Mouse (Mus musculus): ENCODE measurements at regions not wholly inside any gene's neighbourhood (a gene's known extent, or its start where the extent isn't known, plus 50 kb on each side); places are given as distances from the start of the nearest gene placed in this dataset.

DNA sequence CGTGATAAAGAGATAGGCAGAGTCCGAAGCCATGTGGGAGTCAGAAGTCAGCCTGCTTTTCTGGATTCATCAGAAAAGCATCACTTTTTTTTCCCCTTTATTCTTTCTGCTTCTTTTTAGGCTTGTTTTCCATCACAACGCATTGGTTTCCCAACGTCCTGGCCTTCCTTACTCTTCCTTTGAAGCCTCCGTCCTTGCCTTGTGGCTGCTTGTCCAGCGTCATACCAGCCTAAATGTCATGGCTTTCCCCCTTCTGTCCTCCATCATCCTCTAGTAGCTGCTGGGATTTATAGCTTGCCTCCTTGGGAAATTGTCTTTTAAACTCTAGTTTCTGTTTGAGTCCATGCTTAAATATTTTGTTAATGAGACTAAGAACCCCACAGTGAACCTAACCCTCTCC is 1136.0 kb upstream of the Gulo start:
- 89% methylated on average over 6 of the region's 6 CpGs for WGBS
- Histone ChIP-seq H3K27me3 (ENCODE audit: control insufficient read depth, insufficient read depth, low read length) (no peaks in the 10 kb centered on the region), H3K4me3 (ENCODE audit: low read depth, low read length) (no peak overlapping the region), H3K27ac (replicated peaks; ENCODE audit: low read depth, low read length) (no peak overlapping the region), H3K4me1 (ENCODE audit: control insufficient read depth, insufficient read depth, low read length) (no peaks in the 10 kb centered on the region), H3K4me2 (ENCODE audit: low read depth, low read length) (no peak overlapping the region), H3K36me3 (replicated peaks; ENCODE audit: control insufficient read depth, insufficient read depth, low read depth, low read length) (no peaks in the 10 kb centered on the region), H3K9ac (replicated peaks; ENCODE audit: low read length) (no peak overlapping the region), H3K9me3 (replicated peaks; ENCODE audit: control insufficient read depth, low read length) (no peaks in the 10 kb centered on the region)
- no peak for ATAC-seq (replicated peaks; ENCODE audit: insufficient number of reproducible peaks, low FRiP score, low TSS enrichment, low read depth)
- no peak for DNase-seq (ENCODE audit: low spot score)

DNA sequence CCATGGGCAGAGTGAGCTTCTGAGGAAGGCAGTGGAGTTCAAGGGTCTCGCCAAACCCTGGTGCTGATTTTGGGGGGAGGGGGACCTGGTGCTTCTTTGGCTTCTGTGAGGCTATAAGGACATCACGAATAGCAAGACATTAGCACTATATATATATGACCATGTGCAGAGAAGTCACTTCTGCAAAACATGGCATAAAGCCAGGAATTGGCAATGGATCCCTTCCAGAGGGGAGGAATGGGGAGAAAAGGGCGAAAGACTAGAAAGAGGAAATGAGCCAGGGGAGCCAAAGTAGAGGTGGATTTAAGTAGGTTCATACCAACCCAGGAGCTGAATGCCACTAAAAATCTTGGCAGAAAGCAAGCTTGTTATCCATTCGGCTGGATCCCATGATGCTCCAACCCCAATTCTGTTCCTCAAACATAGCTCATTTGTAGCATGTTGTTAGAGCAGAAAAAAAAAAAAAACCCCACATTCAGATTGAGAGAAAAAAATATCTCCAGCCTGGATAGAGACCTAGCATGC is 1135.5 kb upstream of the Gulo start:
- no peaks in the 10 kb centered on the region for H3K4me1 ChIP-seq (ENCODE audit: control insufficient read depth, insufficient read depth, low read length)
- WGBS: 89% methylated on average over 4 of the region's 4 CpGs
- no peak overlapping the region for H3K9ac ChIP-seq (replicated peaks; ENCODE audit: low read length)
- no peak overlapping the region for H3K4me2 ChIP-seq (ENCODE audit: low read depth, low read length)
- DNase-seq (ENCODE audit: low spot score): no peak
- no peaks in the 10 kb centered on the region for H3K27me3 ChIP-seq (ENCODE audit: control insufficient read depth, insufficient read depth, low read length)
- H3K36me3 ChIP-seq (replicated peaks; ENCODE audit: control insufficient read depth, insufficient read depth, low read depth, low read length): no peaks in the 10 kb centered on the region
- ATAC-seq (replicated peaks; ENCODE audit: insufficient number of reproducible peaks, low FRiP score, low TSS enrichment, low read depth): no peak
- H3K9me3 ChIP-seq (replicated peaks; ENCODE audit: control insufficient read depth, low read length): no peaks in the 10 kb centered on the region
- H3K4me3 ChIP-seq (ENCODE audit: low read depth, low read length): no peak overlapping the region
- no peak overlapping the region for H3K27ac ChIP-seq (replicated peaks; ENCODE audit: low read depth, low read length)

DNA sequence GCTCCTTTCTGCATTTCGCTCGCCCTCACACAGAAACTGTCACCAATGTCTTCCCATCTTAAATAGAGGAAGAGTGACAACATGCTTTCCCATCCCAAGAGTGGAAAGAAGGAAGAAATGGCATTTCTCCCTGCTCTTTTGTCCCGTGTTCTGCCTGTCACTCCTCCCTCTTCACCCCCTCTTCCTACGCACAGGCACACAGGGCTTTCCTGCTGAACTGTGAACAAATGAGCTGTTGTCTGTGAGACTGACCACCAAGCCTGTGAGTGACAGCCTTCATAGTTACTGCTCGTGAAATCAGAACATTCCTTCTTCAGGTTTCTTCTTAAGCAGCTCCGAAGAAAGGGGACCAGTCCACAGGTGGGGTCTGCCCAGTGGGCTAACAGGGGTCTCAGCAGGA is 1134.8 kb upstream of the Gulo start:
- no peaks in the 10 kb centered on the region for H3K4me1 ChIP-seq (ENCODE audit: control insufficient read depth, insufficient read depth, low read length)
- H3K4me2 ChIP-seq (ENCODE audit: low read depth, low read length): no peak overlapping the region
- no peaks in the 10 kb centered on the region for H3K9me3 ChIP-seq (replicated peaks; ENCODE audit: control insufficient read depth, low read length)
- H3K36me3 ChIP-seq (replicated peaks; ENCODE audit: control insufficient read depth, insufficient read depth, low read depth, low read length): no peaks in the 10 kb centered on the region
- no peaks in the 10 kb centered on the region for H3K27me3 ChIP-seq (ENCODE audit: control insufficient read depth, insufficient read depth, low read length)
- no peak for ATAC-seq (replicated peaks; ENCODE audit: insufficient number of reproducible peaks, low FRiP score, low TSS enrichment, low read depth)
- no peak overlapping the region for H3K27ac ChIP-seq (replicated peaks; ENCODE audit: low read depth, low read length)
- DNase-seq (ENCODE audit: low spot score): no peak
- H3K9ac ChIP-seq (replicated peaks; ENCODE audit: low read length): no peak overlapping the region
- no peak overlapping the region for H3K4me3 ChIP-seq (ENCODE audit: low read depth, low read length)
- 32% methylated on average over 6 of the region's 6 CpGs for WGBS

DNA sequence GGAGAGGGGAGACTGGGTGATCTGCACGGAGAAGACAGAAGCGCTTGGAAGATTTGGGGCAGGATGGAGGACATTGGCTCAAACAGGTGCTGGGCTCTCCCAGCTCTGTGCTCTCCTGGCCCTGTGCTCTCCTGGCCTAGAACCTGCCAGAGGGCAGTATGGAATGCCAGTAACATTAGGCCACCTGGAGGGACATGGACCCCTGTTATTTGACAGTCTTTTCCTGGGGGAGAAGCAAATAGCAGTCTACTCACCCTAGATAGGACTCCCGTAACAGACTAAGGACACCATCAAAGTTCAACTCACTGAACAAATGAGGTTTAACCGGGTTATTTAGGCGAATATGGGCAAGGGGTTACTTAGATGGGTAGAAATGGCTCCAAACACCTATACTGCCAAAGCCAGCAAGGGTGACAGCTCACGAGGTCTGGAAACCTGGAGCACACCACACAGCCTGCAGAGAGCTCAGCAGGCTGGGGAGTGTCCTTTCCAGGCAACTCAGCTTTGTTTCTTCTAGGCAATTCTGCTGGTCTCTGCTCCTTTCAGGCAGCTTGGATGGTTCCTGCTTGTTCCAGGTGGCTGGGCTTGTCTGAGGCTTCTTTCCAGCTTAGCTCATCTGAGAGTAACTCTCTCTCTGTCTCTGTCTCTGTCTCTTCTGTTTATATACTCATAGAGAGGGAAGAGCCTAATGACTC is 1133.7 kb upstream of the Gulo start:
- no peak for ATAC-seq (replicated peaks; ENCODE audit: insufficient number of reproducible peaks, low FRiP score, low TSS enrichment, low read depth)
- H3K36me3 ChIP-seq (replicated peaks; ENCODE audit: control insufficient read depth, insufficient read depth, low read depth, low read length): no peaks in the 10 kb centered on the region
- WGBS: 84% methylated on average over 6 of the region's 6 CpGs
- H3K4me1 ChIP-seq (ENCODE audit: control insufficient read depth, insufficient read depth, low read length): no peaks in the 10 kb centered on the region
- no peak overlapping the region for H3K4me3 ChIP-seq (ENCODE audit: low read depth, low read length)
- DNase-seq (ENCODE audit: low spot score): no peak
- H3K27me3 ChIP-seq (ENCODE audit: control insufficient read depth, insufficient read depth, low read length): no peaks in the 10 kb centered on the region; the same call in 1 of the 2 replicates
- no peaks in the 10 kb centered on the region for H3K9me3 ChIP-seq (replicated peaks; ENCODE audit: control insufficient read depth, low read length)
- no peak overlapping the region for H3K4me2 ChIP-seq (ENCODE audit: low read depth, low read length)
- no peak overlapping the region for H3K9ac ChIP-seq (replicated peaks; ENCODE audit: low read length)
- no peak overlapping the region for H3K27ac ChIP-seq (replicated peaks; ENCODE audit: low read depth, low read length)

DNA sequence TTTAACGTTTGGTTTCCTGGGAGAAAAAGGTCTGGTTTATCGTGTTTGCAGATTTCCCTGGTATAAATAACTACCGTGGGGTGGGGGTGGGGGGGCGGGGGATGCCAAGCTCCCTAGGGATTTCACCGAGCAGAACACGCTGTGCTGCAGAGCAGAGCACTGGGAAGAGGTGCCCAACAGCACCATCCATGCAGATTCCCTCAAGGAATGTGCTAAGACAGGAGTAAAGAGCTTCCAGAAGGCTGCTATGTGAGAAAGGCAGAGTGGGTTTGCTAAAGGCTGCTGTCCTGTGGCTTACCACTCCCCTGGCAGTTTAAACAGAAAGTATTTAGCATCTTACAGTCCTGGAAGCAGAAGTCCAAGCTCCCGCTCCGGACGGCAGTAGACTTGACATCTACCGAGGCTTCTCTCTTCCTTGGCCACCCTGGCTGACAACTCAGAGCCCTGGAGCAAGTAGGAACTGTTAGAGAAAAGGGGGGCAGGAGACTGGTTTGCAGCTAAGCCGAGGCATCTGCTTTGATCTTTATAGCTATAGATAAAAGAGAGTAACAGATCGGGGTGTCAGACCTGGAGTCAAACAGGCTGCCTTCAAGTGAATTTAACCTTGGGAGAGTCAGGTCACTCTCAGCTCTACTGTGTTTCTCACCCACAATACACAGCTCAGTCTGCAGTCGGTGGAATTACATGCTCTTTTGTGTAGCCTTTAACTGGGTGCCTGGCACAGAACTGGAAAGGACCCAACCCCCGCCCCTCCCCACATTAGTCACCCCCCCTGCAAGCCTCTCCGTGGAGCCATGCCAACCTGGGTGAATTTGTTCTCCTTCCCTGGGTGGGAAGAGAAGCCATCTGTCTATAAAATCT is 1132.8 kb upstream of the Gulo start:
- WGBS: 49% methylated on average over 15 of the region's 15 CpGs
- Histone ChIP-seq H3K36me3 (replicated peaks; ENCODE audit: control insufficient read depth, insufficient read depth, low read depth, low read length) (no peaks in the 10 kb centered on the region), H3K4me1 (ENCODE audit: control insufficient read depth, insufficient read depth, low read length) (no peaks in the 10 kb centered on the region), H3K9me3 (replicated peaks; ENCODE audit: control insufficient read depth, low read length) (no peaks in the 10 kb centered on the region), H3K27me3 (ENCODE audit: control insufficient read depth, insufficient read depth, low read length) (no peaks in the 10 kb centered on the region; the same call in 1 of the 2 replicates), H3K9ac (replicated peaks; ENCODE audit: low read length) (no peak overlapping the region), H3K27ac (replicated peaks; ENCODE audit: low read depth, low read length) (no peak overlapping the region), H3K4me2 (ENCODE audit: low read depth, low read length) (no peak overlapping the region), H3K4me3 (ENCODE audit: low read depth, low read length) (no peak overlapping the region)
- ATAC-seq (replicated peaks; ENCODE audit: insufficient number of reproducible peaks, low FRiP score, low TSS enrichment, low read depth): no peak
- DNase-seq (ENCODE audit: low spot score): no peak

DNA sequence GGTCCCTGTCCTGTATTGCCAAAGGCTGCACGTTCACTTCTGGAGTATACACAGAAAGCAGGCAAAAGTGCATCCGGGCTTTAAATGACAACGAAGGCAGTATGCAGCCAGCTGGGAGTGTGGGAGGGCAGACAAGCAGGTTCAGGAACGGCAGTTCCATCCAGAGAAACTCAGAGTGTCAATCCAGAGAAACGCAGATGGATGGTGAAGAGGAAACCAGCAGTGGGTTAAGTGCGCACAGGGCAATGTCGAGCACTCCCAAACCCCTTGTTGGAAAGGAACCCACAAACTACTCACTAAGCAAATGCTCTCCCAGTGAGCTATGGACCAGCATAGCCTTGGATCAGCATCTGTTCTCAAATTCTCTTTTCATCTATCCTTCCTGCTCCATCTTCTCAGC is 1132.1 kb upstream of the Gulo start:
- no peak for DNase-seq (ENCODE audit: low spot score)
- Histone ChIP-seq H3K4me2 (ENCODE audit: low read depth, low read length) (no peak overlapping the region), H3K36me3 (replicated peaks; ENCODE audit: control insufficient read depth, insufficient read depth, low read depth, low read length) (no peaks in the 10 kb centered on the region), H3K4me1 (ENCODE audit: control insufficient read depth, insufficient read depth, low read length) (no peaks in the 10 kb centered on the region), H3K27me3 (ENCODE audit: control insufficient read depth, insufficient read depth, low read length) (no peaks in the 10 kb centered on the region; the same call in 1 of the 2 replicates), H3K27ac (replicated peaks; ENCODE audit: low read depth, low read length) (no peak overlapping the region), H3K9me3 (replicated peaks; ENCODE audit: control insufficient read depth, low read length) (no peaks in the 10 kb centered on the region), H3K4me3 (ENCODE audit: low read depth, low read length) (no peak overlapping the region), H3K9ac (replicated peaks; ENCODE audit: low read length) (no peak overlapping the region)
- 75% methylated on average over 7 of the region's 7 CpGs for WGBS
- no peak for ATAC-seq (replicated peaks; ENCODE audit: insufficient number of reproducible peaks, low FRiP score, low TSS enrichment, low read depth)

DNA sequence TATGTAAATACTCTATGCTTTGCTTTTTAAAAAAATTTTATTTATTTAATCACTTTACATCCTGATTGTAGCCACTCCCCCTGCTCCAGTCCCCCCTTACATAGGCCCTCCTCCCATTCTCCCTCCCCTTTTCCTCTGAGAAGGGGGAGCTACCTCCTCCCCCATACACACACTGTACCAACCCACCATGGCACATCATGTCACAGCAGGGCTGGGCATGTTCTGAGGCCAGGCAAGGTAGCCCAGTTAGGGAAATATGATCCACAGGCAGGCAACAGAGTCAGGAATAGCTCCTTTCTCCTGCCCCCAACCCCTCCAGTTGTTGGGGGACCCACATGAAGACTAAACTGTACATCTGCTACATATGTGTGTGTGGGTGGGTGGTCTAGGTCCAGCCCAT is 1130.7 kb upstream of the Gulo start:
- Histone ChIP-seq H3K4me3 (ENCODE audit: low read depth, low read length) (no peak overlapping the region), H3K9ac (replicated peaks; ENCODE audit: low read length) (no peak overlapping the region), H3K9me3 (replicated peaks; ENCODE audit: control insufficient read depth, low read length) (no peaks in the 10 kb centered on the region), H3K4me1 (ENCODE audit: control insufficient read depth, insufficient read depth, low read length) (peaks cover 6% of the 10 kb centered on the region), H3K27me3 (ENCODE audit: control insufficient read depth, insufficient read depth, low read length) (no peaks in the 10 kb centered on the region; the same call in 1 of the 2 replicates), H3K4me2 (ENCODE audit: low read depth, low read length) (no peak overlapping the region), H3K36me3 (replicated peaks; ENCODE audit: control insufficient read depth, insufficient read depth, low read depth, low read length) (no peaks in the 10 kb centered on the region), H3K27ac (replicated peaks; ENCODE audit: low read depth, low read length) (no peak overlapping the region)
- ATAC-seq (replicated peaks; ENCODE audit: insufficient number of reproducible peaks, low FRiP score, low TSS enrichment, low read depth) (no peak), DNase-seq (ENCODE audit: low spot score) (no peak)

DNA sequence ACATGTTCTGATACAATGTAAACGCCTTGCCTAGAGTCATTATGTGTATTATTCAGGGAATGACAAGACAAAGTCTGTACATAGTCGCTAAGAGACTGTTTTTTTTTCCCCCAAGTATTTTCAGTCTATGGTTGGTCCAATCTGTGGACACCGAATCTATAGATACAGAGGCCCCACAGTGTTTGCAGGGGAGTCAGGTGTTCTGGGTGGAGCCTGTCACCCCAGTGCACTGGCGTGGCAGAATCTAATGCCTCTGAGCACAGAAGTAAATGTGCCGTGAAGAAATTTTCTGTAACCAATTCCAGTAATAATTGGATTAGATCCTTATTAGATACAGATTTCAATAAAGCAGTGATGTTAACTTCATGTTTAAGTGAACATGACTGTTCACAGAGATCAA is 1130.1 kb upstream of the Gulo start:
- H3K36me3 ChIP-seq (replicated peaks; ENCODE audit: control insufficient read depth, insufficient read depth, low read depth, low read length): no peaks in the 10 kb centered on the region

More for the DNA sequence above, 1130.1 kb upstream of the Gulo start:
- H3K9ac ChIP-seq (replicated peaks; ENCODE audit: low read length): no peak overlapping the region
- ATAC-seq (replicated peaks; ENCODE audit: insufficient number of reproducible peaks, low FRiP score, low TSS enrichment, low read depth) (no peak), DNase-seq (ENCODE audit: low spot score) (peak; percentile 58)
- 55% methylated on average over 5 of the region's 5 CpGs for WGBS
- H3K4me1 ChIP-seq (ENCODE audit: control insufficient read depth, insufficient read depth, low read length): peaks cover 6% of the 10 kb centered on the region
- H3K27me3 ChIP-seq (ENCODE audit: control insufficient read depth, insufficient read depth, low read length): no peaks in the 10 kb centered on the region; the same call in 1 of the 2 replicates
- H3K9me3 ChIP-seq (replicated peaks; ENCODE audit: control insufficient read depth, low read length): no peaks in the 10 kb centered on the region
- H3K4me2 ChIP-seq (ENCODE audit: low read depth, low read length): no peak overlapping the region
- H3K27ac ChIP-seq (replicated peaks; ENCODE audit: low read depth, low read length): no peak overlapping the region
- no peak overlapping the region for H3K4me3 ChIP-seq (ENCODE audit: low read depth, low read length)
